Mouse (Mus musculus) common myeloid progenitor, adult 5-6 weeks (primary cell): ENCODE measurements around the gene Myh10. TPM values are rescaled to one million over a fixed set of nuclear protein-coding genes. Genes with fewer than 3 reads are reported as not detected.
"Not testable (repeated sequence)": the region's sequence is repeated elsewhere in the genome, so short reads cannot be mapped to it uniquely, and the experiment has no call there.

Experiments used
- ATAC-seq: replicated peaks from 2 replicates; pipeline ENCODE4 v1.8.0; 2016; ENCODE audit warnings: low read depth, mild to moderate bottlenecking, moderate TSS enrichment, inconsistent platforms; ENCODE audit not compliant: poor library complexity, severe bottlenecking
- total RNA-seq: library from RNA; stranded (forward); fragments of 200-1000, 187-1606 nt; gene quantifications from 2 replicates; pipeline ENCODE4 v1.2.3, GENCODE M21; 2017

The Myh10 gene
- total RNA-seq, 1 experiment from 2014 or later = 20.8 TPM

GRCm38 (mm10) chr11:68692010-68692692 lies 792 bp downstream of the Myh10 start:
- ATAC-seq = no peak

DNA sequence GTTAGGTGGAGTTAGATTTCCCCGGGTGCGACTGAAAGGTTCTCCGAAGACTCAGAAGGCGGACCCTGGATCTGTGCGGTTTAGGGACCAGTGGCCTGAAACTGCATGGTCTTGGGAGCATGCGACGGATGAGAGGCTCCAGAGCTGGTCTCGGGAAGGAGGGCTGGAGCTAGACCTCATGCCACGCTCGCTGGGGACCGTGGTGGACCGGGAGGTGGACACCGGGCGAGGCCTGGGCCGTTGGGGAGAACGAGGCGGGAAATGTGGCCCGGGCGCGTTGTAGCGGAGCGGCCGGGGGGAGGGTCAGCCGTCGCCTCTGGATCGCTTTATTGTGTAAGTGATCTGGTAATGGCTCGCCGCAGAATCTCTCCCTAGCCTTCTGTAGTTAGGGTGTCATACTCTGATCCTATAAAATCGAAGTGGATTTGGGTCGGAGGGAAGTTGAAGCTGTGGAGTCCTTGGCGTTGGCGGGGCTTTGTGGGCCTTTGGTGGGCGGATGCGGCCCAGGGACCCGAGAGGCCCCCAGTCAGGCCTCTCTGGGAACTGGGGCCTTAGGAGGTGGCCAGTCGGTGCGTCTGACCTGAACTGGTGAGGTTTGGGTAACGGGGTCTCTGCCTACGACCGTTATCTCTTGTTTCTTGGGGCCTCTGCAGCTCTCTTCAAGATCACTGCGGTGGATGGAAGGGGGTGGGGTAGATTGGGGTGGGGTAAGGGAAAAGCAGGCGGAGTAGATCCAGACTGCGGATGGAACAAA lies 1.5 kb downstream of the Myh10 start:
- ATAC-seq = no peak

DNA sequence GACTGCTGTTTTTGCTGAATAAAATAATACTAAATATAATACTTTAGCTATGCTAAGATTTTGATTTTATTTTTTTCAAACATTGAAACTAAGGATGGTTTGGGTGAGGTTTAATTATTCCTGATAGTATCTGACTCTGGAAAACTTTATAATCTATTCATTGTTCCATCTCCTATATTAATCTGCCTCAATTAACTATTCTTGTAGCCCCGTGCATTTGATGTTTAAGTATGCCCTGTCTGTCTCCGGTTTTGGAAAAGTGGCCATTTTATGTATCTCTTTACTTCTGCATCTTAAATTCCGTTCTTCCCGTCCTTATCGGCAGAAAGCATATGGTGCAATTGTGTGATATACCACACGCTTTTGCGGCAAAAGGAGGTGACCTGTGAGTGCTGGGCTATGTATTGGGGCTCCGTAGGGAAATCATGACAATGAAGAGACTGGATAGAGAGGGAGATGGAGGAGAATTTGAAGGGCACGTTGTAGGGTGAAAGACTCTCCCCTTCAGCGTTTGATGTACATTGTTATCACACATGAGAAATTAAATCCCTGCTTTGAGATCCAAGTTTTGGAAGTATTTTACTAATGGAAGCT lies 2.2 kb downstream of the Myh10 start:
- ATAC-seq = no peak

GRCm38 (mm10) chr11:68702370-68702769 lies 11.0 kb downstream of the Myh10 start:
- no peak for ATAC-seq

- ATAC-seq = no peak
Measured at GRCm38 (mm10) chr11:68703360-68703759, 12.0 kb downstream of the Myh10 start.

GRCm38 (mm10) chr11:68704258-68704657 lies 12.9 kb downstream of the Myh10 start:
- ATAC-seq = no peak

DNA sequence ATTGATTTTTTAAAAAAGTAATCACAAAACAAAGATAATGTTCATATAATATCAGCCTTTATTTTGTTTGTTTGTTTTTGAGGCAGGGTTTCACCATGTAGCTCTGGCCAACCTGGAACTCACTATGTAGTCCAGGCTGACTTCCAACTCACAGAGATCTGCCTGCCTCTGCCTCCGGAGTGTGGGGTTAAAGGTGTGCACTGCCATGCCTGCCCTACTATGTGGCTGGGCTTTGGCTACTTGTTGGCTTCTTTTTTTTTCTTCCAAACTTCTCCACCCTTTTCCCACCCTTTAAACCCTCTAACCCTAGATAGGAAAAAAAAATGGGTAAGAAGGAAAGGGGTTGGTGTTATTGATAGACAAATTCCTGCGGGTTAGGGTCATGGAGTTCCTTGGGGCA lies 13.5 kb downstream of the Myh10 start:
- no peak for ATAC-seq

GRCm38 (mm10) chr11:68706524-68707429 lies 15.4 kb downstream of the Myh10 start:
- ATAC-seq = peak; percentile 72

- no peak for ATAC-seq
Measured at GRCm38 (mm10) chr11:68707881-68708582, 16.7 kb downstream of the Myh10 start.

GRCm38 (mm10) chr11:68716167-68716566 lies 24.8 kb downstream of the Myh10 start:
- ATAC-seq = no peak

DNA sequence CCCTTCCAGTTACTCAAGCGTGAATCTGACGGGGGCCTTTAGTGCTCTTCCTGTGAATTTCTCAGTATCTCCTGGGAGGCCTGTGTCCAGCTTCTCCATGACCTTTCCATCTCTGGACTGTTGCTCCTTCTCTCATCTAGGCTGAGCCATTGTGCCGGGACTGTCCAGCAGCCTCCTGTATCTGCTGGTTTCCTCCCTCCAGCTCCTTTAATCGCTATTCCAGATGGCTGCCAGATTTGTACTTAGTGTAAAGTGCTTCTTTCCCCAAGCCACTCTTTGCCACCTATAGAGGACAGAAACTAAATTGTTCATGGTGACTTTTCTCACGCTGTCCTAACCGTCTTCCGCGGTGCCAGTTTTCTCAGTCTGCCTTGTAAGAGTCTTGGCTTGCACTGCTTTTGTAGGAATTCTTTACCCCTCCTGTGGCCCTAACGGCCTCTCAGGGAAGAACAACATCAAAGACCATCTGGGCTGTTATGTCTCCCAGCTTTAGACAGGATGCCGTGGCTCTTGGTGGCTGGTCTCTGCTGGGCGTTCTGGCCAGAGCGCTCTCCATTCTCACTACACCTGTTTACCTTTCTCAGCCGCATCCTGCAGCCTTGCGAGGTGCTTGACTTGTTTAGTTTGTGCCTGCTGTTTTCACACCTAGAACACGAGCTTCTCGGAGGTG lies 25.9 kb downstream of the Myh10 start:
- no peak for ATAC-seq

GRCm38 (mm10) chr11:68719096-68719648 lies 27.8 kb downstream of the Myh10 start:
- no peak for ATAC-seq

DNA sequence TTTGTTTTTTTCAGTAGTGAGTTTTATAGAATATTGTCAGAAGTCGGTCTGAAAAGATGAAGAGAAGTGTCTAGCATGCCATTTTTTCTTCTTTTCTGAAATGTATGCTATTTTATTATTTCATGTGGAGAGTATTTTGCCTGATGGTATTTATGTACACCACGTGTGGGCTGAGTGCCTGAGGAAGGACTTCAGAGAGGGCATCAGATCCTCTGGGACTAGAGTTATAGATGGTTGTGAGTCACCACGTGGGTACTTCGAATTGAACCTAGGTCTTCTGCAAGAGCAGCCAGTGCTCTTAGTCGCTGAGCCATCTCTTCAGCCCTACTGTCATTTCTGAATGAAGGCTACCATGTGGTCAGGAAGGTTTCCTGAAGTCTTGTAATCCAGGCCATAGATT lies 28.4 kb downstream of the Myh10 start:
- ATAC-seq = no peak

- 0 out of 2 replicates have a peak, but pooled peaks have one; percentile 39 for ATAC-seq
Measured at GRCm38 (mm10) chr11:68724117-68724516, 32.8 kb downstream of the Myh10 start.

DNA sequence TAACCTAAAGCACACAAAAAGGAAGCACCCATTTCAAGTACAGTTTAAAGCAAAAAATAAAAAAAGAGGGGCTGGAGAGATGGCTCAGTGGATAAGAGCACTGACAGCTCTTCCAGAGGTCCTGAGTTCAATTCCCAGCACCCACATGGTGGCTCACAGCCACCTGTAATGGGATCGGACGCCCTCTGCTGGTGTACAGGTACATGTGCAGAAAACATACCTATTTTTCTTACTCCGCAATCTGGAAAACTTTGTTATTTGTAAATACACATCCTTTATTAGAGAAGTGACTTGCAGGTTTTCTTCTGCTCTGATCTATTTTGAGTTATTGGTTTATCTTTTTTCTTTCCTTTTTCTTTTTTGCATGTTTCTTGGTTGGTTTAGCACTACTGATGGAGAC lies 37.3 kb downstream of the Myh10 start:
- no peak for ATAC-seq

GRCm38 (mm10) chr11:68730792-68731191 lies 39.4 kb downstream of the Myh10 start:
- no peak for ATAC-seq

DNA sequence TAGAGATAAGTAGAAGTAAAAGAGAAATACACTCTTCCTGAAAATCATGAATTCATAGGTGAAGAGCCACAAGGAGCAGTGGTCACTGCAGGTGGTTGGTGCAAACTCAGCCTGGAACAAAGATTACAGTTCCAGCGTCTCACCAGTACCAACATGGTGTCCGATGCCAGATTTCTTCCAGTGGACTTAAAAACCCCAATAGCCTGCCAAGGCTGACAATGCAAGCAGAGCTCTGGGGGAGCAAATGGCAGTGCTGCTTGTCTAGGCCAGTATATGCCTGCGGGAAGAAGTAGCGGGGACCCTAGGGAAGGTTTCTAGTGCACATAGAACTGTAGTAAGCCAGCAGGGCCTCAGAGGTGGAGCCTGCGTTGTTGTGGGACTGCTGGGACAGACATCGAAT lies 40.7 kb downstream of the Myh10 start:
- ATAC-seq = no peak

- not testable (repeated sequence) for ATAC-seq
Measured at GRCm38 (mm10) chr11:68733401-68733800, 42.0 kb downstream of the Myh10 start.

GRCm38 (mm10) chr11:68739509-68739908 lies 48.1 kb downstream of the Myh10 start:
- no peak for ATAC-seq
